Mouse (Mus musculus): ENCODE data around the gene Gm17349. TPM values are rescaled to one million over a fixed set of nuclear protein-coding genes. Genes with fewer than 3 reads are reported as not detected.

Gene Gm17349
- polyA plus RNA-seq, 1 experiment, result not detected

DNA sequence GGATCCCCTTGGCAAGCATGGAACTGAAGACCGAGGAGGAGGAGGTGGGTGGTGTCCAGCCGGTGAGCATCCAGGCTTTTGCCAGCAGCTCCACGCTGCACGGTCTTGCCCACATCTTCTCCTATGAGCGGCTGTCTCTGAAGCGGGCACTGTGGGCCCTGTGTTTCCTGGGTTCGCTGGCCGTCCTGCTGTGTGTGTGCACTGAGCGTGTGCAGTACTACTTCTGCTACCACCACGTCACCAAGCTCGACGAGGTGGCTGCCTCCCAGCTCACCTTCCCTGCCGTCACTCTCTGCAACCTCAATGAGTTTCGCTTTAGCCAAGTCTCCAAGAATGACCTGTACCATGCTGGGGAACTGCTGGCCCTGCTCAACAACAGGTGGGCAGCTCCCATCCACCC, 33.5 kb downstream of the Gm17349 start:
- TF ChIP-seq POLR2A (IDR thresholded peaks at IDR 0.05; ENCODE audit: insufficient read depth, low read depth, low read length), result no peak
- no peak for TF ChIP-seq CTCF (IDR thresholded peaks at IDR 0.05; ENCODE audit: insufficient read depth, low read depth, low read length)
- peaks cover 45% of the 10 kb centered on the region for H3K4me1 ChIP-seq (ENCODE audit: control insufficient read depth, insufficient read depth, low read length)
- H3K27ac ChIP-seq (ENCODE audit: insufficient read depth, low read depth, low read length), result no peak overlapping the region
- 63% methylated on average over 14 of the region's 14 CpGs for WGBS
- H3K4me3 ChIP-seq (ENCODE audit: insufficient read depth, low read depth, low read length), result peak overlapping the region; percentile 93

DNA sequence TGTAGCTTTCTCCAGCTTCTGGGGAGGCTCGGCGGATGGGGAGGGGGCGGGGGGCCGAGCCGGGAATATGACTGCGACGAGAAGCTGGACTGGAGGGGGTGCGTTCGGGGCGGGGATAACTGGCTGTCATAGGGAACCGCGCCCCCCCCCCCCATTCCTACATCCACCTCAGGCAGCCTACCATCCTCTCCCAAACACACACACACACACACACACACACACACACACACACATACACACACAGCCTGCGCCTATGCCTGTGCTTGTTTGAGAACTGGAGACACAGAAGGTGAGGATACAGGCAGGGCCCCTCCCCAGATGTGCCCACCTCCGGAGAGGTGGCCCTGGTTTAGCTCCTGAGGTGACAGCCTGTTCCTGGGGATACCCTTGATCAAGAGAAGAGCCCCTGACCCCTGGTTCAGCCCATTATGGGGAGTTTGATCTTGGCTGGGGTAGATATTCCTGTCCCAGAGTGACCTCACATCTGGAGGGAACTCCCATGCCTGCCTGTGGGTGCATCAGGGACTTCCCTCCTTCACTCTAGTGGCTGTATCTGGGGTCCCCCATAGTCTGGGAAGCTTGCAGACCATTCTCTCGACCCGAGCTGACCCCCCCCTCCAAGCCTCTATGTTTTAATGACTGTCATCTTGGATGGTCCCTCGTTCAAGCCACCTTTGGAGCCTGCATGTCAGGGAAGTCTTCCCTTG, 34.2 kb downstream of the Gm17349 start:
- TF ChIP-seq POLR2A (IDR thresholded peaks at IDR 0.05; ENCODE audit: insufficient read depth, low read depth, low read length), result no peak
- TF ChIP-seq CTCF (IDR thresholded peaks at IDR 0.05; ENCODE audit: insufficient read depth, low read depth, low read length), result no peak
- H3K4me1 ChIP-seq (ENCODE audit: control insufficient read depth, insufficient read depth, low read length), result peaks cover 46% of the 10 kb centered on the region

GRCm38 (mm10) chr15:99670154-99670821, 35.0 kb downstream of the Gm17349 start, which contains the start of gene Asic1:
Gene Asic1 (plus strand): TSS chr15:99670368.
- under 1% methylated on average over 58 of the region's 74 CpGs for WGBS
- Histone ChIP-seq H3K4me3 (ENCODE audit: insufficient read depth, low read depth, low read length) (peak within 1 kb of the TSS; percentile 93), H3K27ac (ENCODE audit: insufficient read depth, low read depth, low read length) (peak within 1 kb of the TSS; percentile 80), H3K4me1 (ENCODE audit: control insufficient read depth, insufficient read depth, low read length) (peaks cover 43% of the 10 kb centered on the region)
- no peak for TF ChIP-seq CTCF (IDR thresholded peaks at IDR 0.05; ENCODE audit: insufficient read depth, low read depth, low read length)
- TF ChIP-seq POLR2A (IDR thresholded peaks at IDR 0.05; ENCODE audit: insufficient read depth, low read depth, low read length), result peak; percentile 69

More for the DNA sequence above, 34.2 kb downstream of the Gm17349 start:
- peak overlapping the region; percentile 93 for H3K4me3 ChIP-seq (ENCODE audit: insufficient read depth, low read depth, low read length)
- H3K27ac ChIP-seq (ENCODE audit: insufficient read depth, low read depth, low read length), result peak overlapping the region; percentile 80
- 9% methylated on average over 16 of the region's 17 CpGs for WGBS

- TF ChIP-seq CTCF (IDR thresholded peaks at IDR 0.05; ENCODE audit: insufficient read depth, low read depth, low read length) (no peak), POLR2A (IDR thresholded peaks at IDR 0.05; ENCODE audit: insufficient read depth, low read depth, low read length) (no peak)
- Histone ChIP-seq H3K4me1 (ENCODE audit: control insufficient read depth, insufficient read depth, low read length) (peaks cover 46% of the 10 kb centered on the region), H3K27ac (ENCODE audit: insufficient read depth, low read depth, low read length) (peak overlapping the region; percentile 80; the same call in 1 of the 2 replicates), H3K4me3 (ENCODE audit: insufficient read depth, low read depth, low read length) (no peak overlapping the region)
- WGBS, result 0% methylated on average over 1 of the region's 1 CpGs
Observed at GRCm38 (mm10) chr15:99669392-99669791, 35.9 kb downstream of the Gm17349 start.

DNA sequence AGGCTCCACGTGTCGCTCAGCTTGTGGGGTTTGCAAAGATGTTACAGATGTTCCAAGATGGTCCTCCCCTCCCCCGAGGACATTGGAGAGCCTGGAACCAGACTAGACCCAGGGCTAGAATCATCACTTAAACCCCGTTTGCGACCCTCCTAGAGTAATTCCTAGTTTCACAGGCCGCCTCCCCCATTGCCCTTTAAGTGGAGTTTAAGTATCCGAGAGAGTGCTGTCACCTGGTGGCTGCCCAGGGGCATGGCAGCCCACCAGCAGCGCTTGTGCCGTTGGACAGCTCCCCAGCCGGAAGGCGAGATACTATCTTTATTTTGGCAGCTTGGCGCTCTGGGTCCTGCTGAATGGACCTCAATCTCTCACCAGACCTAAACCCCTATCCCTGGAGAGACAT, 36.4 kb downstream of the Gm17349 start:
- TF ChIP-seq CTCF (IDR thresholded peaks at IDR 0.05; ENCODE audit: insufficient read depth, low read depth, low read length) (peak; percentile 95), POLR2A (IDR thresholded peaks at IDR 0.05; ENCODE audit: insufficient read depth, low read depth, low read length) (no peak)
- Histone ChIP-seq H3K4me1 (ENCODE audit: control insufficient read depth, insufficient read depth, low read length) (peaks cover 51% of the 10 kb centered on the region), H3K4me3 (ENCODE audit: insufficient read depth, low read depth, low read length) (no peak overlapping the region), H3K27ac (ENCODE audit: insufficient read depth, low read depth, low read length) (no peak overlapping the region)
- 4% methylated on average over 12 of the region's 12 CpGs for WGBS

DNA sequence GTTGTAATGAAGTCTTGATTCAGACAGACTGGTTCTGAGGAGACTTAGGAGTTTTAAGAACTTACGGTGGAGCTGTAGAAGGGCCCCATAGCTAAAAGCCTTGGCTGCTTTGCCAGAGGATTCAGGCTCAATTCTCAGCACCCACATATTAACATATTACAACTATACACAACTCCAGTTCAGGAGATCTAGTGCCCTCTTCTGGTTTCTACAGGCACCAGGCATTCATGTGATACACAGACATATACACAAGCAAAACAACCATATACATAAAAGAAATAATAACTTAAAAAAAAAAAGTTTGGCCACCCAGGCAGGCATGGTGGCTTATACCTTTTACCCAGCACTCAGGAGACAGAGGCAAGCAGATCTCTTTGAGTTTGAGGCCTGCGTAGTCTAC, 37.7 kb downstream of the Gm17349 start:
- TF ChIP-seq POLR2A (IDR thresholded peaks at IDR 0.05; ENCODE audit: insufficient read depth, low read depth, low read length), result no peak
- no peak for TF ChIP-seq CTCF (IDR thresholded peaks at IDR 0.05; ENCODE audit: insufficient read depth, low read depth, low read length)
- 100% methylated on average over 2 of the region's 2 CpGs for WGBS
- H3K4me1 ChIP-seq (ENCODE audit: control insufficient read depth, insufficient read depth, low read length), result peaks cover 45% of the 10 kb centered on the region
- H3K27ac ChIP-seq (ENCODE audit: insufficient read depth, low read depth, low read length), result no peak overlapping the region
- no peak overlapping the region for H3K4me3 ChIP-seq (ENCODE audit: insufficient read depth, low read depth, low read length)

DNA sequence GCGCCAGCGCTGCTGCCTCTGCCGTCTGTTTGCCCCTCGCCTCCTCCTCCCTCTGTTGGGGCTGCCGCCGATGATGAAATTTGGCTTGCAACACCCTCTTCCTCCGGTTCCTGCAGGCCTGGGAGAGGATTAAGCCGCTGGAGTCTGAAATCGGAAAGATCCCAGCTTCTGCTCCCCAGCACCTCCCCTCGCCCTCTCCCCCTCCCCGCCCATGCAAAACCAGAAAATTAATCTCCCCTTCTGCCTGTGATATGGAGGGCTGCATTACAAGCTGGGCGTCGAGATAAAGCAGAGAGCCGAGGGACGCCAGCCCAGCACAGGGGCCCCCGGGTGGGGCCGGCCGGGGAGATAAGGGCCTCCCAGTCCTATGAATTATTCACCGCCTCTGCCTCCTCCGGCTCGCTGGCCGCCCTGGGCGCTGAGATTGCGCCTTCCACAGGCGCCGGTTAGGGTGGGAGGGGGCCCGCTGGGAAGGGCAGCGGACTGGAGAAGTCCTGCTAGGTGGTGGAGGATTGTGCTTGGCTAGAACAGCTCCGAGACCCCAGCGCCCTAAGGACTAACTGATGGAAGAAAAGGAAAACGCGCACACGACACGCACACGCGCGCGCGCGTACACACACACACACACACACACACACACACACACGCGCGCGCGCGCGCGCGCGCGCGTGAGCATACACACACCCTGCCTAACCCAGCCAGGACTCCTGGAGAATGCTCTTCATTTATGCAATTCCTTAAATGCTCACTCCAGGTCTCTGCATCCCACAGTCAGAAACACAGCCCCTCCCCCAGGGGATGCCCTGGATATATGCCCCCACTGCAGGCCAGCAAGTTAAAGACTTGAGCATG, 40.5 kb downstream of the Gm17349 start:
- under 1% methylated on average over 49 of the region's 52 CpGs for WGBS
- peak overlapping the region; percentile 51 for H3K4me3 ChIP-seq (ENCODE audit: insufficient read depth, low read depth, low read length)
- peak overlapping the region; percentile 43 for H3K27ac ChIP-seq (ENCODE audit: insufficient read depth, low read depth, low read length)
- peaks cover 27% of the 10 kb centered on the region for H3K4me1 ChIP-seq (ENCODE audit: control insufficient read depth, insufficient read depth, low read length)
- TF ChIP-seq CTCF (IDR thresholded peaks at IDR 0.05; ENCODE audit: insufficient read depth, low read depth, low read length), result no peak
- TF ChIP-seq POLR2A (IDR thresholded peaks at IDR 0.05; ENCODE audit: insufficient read depth, low read depth, low read length), result 0 out of 2 replicates have a peak, but pooled peaks have one; percentile 14

- 5% methylated on average over 17 of the region's 17 CpGs for WGBS
- Histone ChIP-seq H3K4me3 (ENCODE audit: insufficient read depth, low read depth, low read length) (peak overlapping the region; percentile 51), H3K4me1 (ENCODE audit: control insufficient read depth, insufficient read depth, low read length) (peaks cover 27% of the 10 kb centered on the region), H3K27ac (ENCODE audit: insufficient read depth, low read depth, low read length) (peak overlapping the region; percentile 43)
- TF ChIP-seq CTCF (IDR thresholded peaks at IDR 0.05; ENCODE audit: insufficient read depth, low read depth, low read length) (no peak), POLR2A (IDR thresholded peaks at IDR 0.05; ENCODE audit: insufficient read depth, low read depth, low read length) (no peak)
Observed at GRCm38 (mm10) chr15:99663964-99664599, 41.2 kb downstream of the Gm17349 start.
